Mouse (Mus musculus) E14TG2a.4 (cell line): ENCODE measurements around the gene Dmd.
A peak's percentile ranks its signal among the peaks of the same experiment; 100 is the strongest.

Experiments used
- CTCF ChIP-seq: conservative IDR thresholded peaks from 2 replicates; pipeline ENCODE4 v1.5.1; 2014; ENCODE audit warnings: low read length
- NANOG ChIP-seq: IDR thresholded peaks from 2 replicates; pipeline ENCODE4 v1.6.1; 2014; ENCODE audit warnings: borderline replicate concordance, low read length, mixed read lengths
- POU5F1 ChIP-seq: IDR thresholded peaks from 2 replicates; pipeline ENCODE4 v1.6.1; 2014; ENCODE audit warnings: low read length, borderline replicate concordance

GRCm38 (mm10) chrX:83050190-83050589 is 101.5 kb downstream of the Dmd start:
- TF ChIP-seq CTCF: no peak
- TF ChIP-seq NANOG: peak; percentile 52; the same call in 1 of the 2 replicates
- peak; percentile 28; the same call in 1 of the 2 replicates for TF ChIP-seq POU5F1
